Mouse (Mus musculus) midbrain, embryonic 15.5 days (tissue): ENCODE measurements around the gene Olfr1148. TPM values are rescaled to one million over a fixed set of nuclear protein-coding genes. Genes with fewer than 3 reads are reported as not detected.

Experiments used
- ATAC-seq: fragments of 200-750 bp; cut with Nextera tagmentation; replicated peaks from 2 replicates; pipeline ENCODE4 v1.8.0; 2017; ENCODE audit warnings: moderate TSS enrichment
- H3K27ac ChIP-seq: fragments of 300-500 bp; sonication (generic); 2 replicates; pipeline ENCODE4 v1.5.1; 2015; ENCODE audit warnings: mild to moderate bottlenecking, inconsistent platforms
- H3K27me3 ChIP-seq: fragments of 300-500 bp; sonication (generic); replicated peaks from 2 replicates; pipeline ENCODE4 v1.6.1; 2015; ENCODE audit warnings: inconsistent platforms
- H3K36me3 ChIP-seq: fragments of 300-500 bp; sonication (generic); replicated peaks from 2 replicates; pipeline ENCODE4 v1.6.1; 2015; ENCODE audit warnings: inconsistent platforms
- H3K4me1 ChIP-seq: fragments of 300-500 bp; sonication (generic); 2 replicates; pipeline ENCODE4 v1.6.1; 2015; ENCODE audit warnings: inconsistent platforms
- H3K4me2 ChIP-seq: fragments of 300-500 bp; sonication (generic); 2 replicates; pipeline ENCODE4 v1.6.1; 2015; ENCODE audit warnings: inconsistent platforms, mild to moderate bottlenecking, moderate library complexity
- H3K4me3 ChIP-seq: fragments of 300-500 bp; sonication (generic); 2 replicates; pipeline ENCODE4 v1.5.1; 2015; ENCODE audit warnings: mild to moderate bottlenecking, inconsistent platforms
- H3K9ac ChIP-seq: fragments of 300-500 bp; sonication (generic); 2 replicates; pipeline ENCODE4 v1.6.1; 2015; ENCODE audit warnings: mild to moderate bottlenecking, inconsistent platforms
- H3K9me3 ChIP-seq: fragments of 300-500 bp; sonication (generic); 2 replicates; pipeline ENCODE4 v1.6.1; 2016; ENCODE audit warnings: inconsistent platforms
- WGBS: fragments of 180-500 bp; shearing (Covaris S2); methylation state at CpG from one replicate; pipeline ENCODE4 v1.1.7; 2015; ENCODE audit warnings: mixed read lengths; 5-methylcytosine and 5-hydroxymethylcytosine counted together
- polyA plus RNA-seq: library from polyadenylated mRNA; unstranded; fragments of >200 nt; fragmentation: Nextera tagmentation; extraction: Ambion mirVana; gene quantifications from 2 replicates; pipeline ENCODE4 v1.2.1, GENCODE M21; 2015

Gene Olfr1148
- not detected in 2 replicates for polyA plus RNA-seq

GRCm38 (mm10) chr2:87830233-87830632 lies at the start of gene Olfr1148:
TSS of gene Olfr1148 (plus strand) at chr2:87830533.
- H3K9me3 ChIP-seq = no peaks in the 10 kb centered on the region

GRCm38 (mm10) chr2:87800292-87800691 lies 30.0 kb upstream of the Olfr1148 start, which contains the start of gene Olfr1143:
TSS of gene Olfr1143 (plus strand) at chr2:87800592.
- no peak for ATAC-seq

More at GRCm38 (mm10) chr2:87830233-87830632, at the start of gene Olfr1148:
- H3K27ac ChIP-seq = no peak within 1 kb of the TSS
- H3K4me3 ChIP-seq = no peak within 1 kb of the TSS
- no peak within 1 kb of the TSS for H3K4me2 ChIP-seq
- H3K9ac ChIP-seq = no peak within 1 kb of the TSS
- H3K4me1 ChIP-seq = no peaks in the 10 kb centered on the region
- H3K36me3 ChIP-seq = no peaks in the 10 kb centered on the region
- 94% methylated on average over 1 of the region's 1 CpGs for WGBS
- no peak for ATAC-seq
- no peaks in the 10 kb centered on the region for H3K27me3 ChIP-seq

DNA sequence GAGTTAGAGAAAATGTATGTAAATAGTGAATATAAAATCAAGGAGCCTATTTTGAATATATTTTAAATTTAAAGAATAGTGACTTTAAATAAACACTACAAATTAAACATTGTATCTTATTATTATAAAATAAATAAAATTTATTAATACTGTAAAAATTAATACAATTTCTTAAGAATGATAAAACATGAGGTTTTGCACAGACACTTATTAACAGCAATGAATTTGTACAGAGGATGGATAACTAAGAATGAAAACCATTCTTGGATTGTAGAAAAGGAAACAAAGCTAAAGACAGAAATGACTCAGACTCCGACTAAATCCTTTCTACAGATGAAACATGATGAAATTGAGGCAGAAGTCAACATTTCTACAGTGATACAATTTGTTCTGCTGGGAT lies 20.8 kb upstream of the Olfr1148 start, which contains the start of gene Olfr1145:
Gene Olfr1145, plus strand, starts transcription at position 301 of the 400 bp plus-strand sequence.
- H3K4me3 ChIP-seq = no peak within 1 kb of the TSS
- no peaks in the 10 kb centered on the region for H3K4me1 ChIP-seq
- H3K36me3 ChIP-seq = no peaks in the 10 kb centered on the region
- H3K27me3 ChIP-seq = no peaks in the 10 kb centered on the region
- H3K9me3 ChIP-seq = no peaks in the 10 kb centered on the region
- H3K9ac ChIP-seq = no peak within 1 kb of the TSS
- WGBS = 67% methylated on average over 1 of the region's 1 CpGs
- H3K4me2 ChIP-seq = no peak within 1 kb of the TSS
- no peak within 1 kb of the TSS for H3K27ac ChIP-seq
- no peak for ATAC-seq

More at GRCm38 (mm10) chr2:87800292-87800691, 30.0 kb upstream of the Olfr1148 start, which contains the start of gene Olfr1143:
- no peaks in the 10 kb centered on the region for H3K9me3 ChIP-seq
- no peak within 1 kb of the TSS for H3K4me2 ChIP-seq
- H3K4me3 ChIP-seq = no peak within 1 kb of the TSS
- no peaks in the 10 kb centered on the region for H3K27me3 ChIP-seq
- H3K36me3 ChIP-seq = no peaks in the 10 kb centered on the region
- no peak within 1 kb of the TSS for H3K27ac ChIP-seq
- no peak within 1 kb of the TSS for H3K9ac ChIP-seq
- H3K4me1 ChIP-seq = no peaks in the 10 kb centered on the region

DNA sequence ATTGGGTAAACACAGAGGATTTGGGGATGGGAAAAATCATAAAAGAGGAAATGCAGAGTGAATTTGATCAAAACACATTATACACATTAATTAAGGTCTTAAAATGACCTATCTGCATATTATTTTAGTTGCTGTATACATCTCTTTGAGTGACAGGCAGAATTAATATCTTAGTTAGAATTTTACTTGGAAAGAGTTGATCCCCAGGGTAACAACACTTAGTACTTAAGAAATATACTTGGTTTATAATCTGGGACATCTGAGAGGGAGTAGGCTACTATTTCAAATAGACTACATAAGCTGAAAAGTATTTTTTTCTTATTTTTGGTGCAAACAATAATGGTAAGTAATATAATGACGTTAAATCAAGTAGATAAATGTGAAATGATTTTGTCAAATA lies 13.4 kb downstream of the Olfr1148 start, which contains the start of gene Olfr1150-ps1:
Gene Olfr1150-ps1, plus strand, starts transcription at position 301 of the 400 bp plus-strand sequence.
- Histone ChIP-seq H3K27ac (no peak within 1 kb of the TSS), H3K27me3 (no peaks in the 10 kb centered on the region), H3K9me3 (no peaks in the 10 kb centered on the region), H3K4me3 (no peak within 1 kb of the TSS), H3K4me2 (no peak within 1 kb of the TSS), H3K9ac (no peak within 1 kb of the TSS), H3K4me1 (no peaks in the 10 kb centered on the region), H3K36me3 (no peaks in the 10 kb centered on the region)
- WGBS = 85% methylated on average over 1 of the region's 1 CpGs
- ATAC-seq = no peak

- Histone ChIP-seq H3K4me3 (no peak within 1 kb of the TSS), H3K36me3 (no peaks in the 10 kb centered on the region), H3K9ac (no peak within 1 kb of the TSS), H3K9me3 (no peaks in the 10 kb centered on the region), H3K27me3 (no peaks in the 10 kb centered on the region), H3K4me2 (no peak within 1 kb of the TSS), H3K27ac (no peak within 1 kb of the TSS), H3K4me1 (no peaks in the 10 kb centered on the region)
- no peak for ATAC-seq
- WGBS = 87% methylated on average over 1 of the region's 1 CpGs
Measured at GRCm38 (mm10) chr2:87855562-87855961, 25.2 kb downstream of the Olfr1148 start, which contains the start of gene Olfr1151. TSS of gene Olfr1151 (plus strand) at chr2:87855862.

GRCm38 (mm10) chr2:87866192-87866591 lies 35.9 kb downstream of the Olfr1148 start, which contains the start of gene Olfr1152:
TSS of gene Olfr1152 (plus strand) at chr2:87866492.
- no peaks in the 10 kb centered on the region for H3K9me3 ChIP-seq
- H3K27me3 ChIP-seq = no peaks in the 10 kb centered on the region
- H3K4me1 ChIP-seq = no peaks in the 10 kb centered on the region
- no peak within 1 kb of the TSS for H3K9ac ChIP-seq
- H3K27ac ChIP-seq = no peak within 1 kb of the TSS
- no peak for ATAC-seq
- no peaks in the 10 kb centered on the region for H3K36me3 ChIP-seq
- H3K4me2 ChIP-seq = no peak within 1 kb of the TSS
- H3K4me3 ChIP-seq = no peak within 1 kb of the TSS

Other genes starting within 250 kb of the Olfr1148 start
- gene Olfr1130, start 224.3 kb upstream of the Olfr1148 start, polyA plus RNA-seq = not detected in 2 replicates
- not detected in 2 replicates for gene Olfr1131, start 203.4 kb upstream of the Olfr1148 start, polyA plus RNA-seq
- gene Olfr1132, start 193.0 kb upstream of the Olfr1148 start, polyA plus RNA-seq = not detected in 2 replicates
- gene Olfr1133, start 183.2 kb upstream of the Olfr1148 start, polyA plus RNA-seq = not detected in 2 replicates
- gene Olfr1134, start 172.1 kb upstream of the Olfr1148 start, polyA plus RNA-seq = not detected in 2 replicates
- not detected in 2 replicates for gene Olfr1135, start 156.9 kb upstream of the Olfr1148 start, polyA plus RNA-seq
- not detected in 2 replicates for gene Olfr1136, start 136.6 kb upstream of the Olfr1148 start, polyA plus RNA-seq
- gene Olfr1137, start 117.4 kb upstream of the Olfr1148 start, polyA plus RNA-seq = not detected in 2 replicates
- not detected in 2 replicates for gene Olfr1138, start 90.6 kb upstream of the Olfr1148 start, polyA plus RNA-seq
- not detected in 2 replicates for gene Olfr1140, start 86.8 kb upstream of the Olfr1148 start, polyA plus RNA-seq
- not detected in 2 replicates for gene Olfr1141, start 76.5 kb upstream of the Olfr1148 start, polyA plus RNA-seq
- gene Olfr152, start 51.0 kb upstream of the Olfr1148 start, polyA plus RNA-seq = not detected in 2 replicates
- not detected in 2 replicates for gene Olfr1143, start 29.9 kb upstream of the Olfr1148 start, polyA plus RNA-seq
- not detected in 2 replicates for gene Olfr1145, start 20.7 kb upstream of the Olfr1148 start, polyA plus RNA-seq
- gene Olfr1150-ps1, start 13.5 kb downstream of the Olfr1148 start, polyA plus RNA-seq = not detected in 2 replicates
- not detected in 2 replicates for gene Olfr1151, start 25.3 kb downstream of the Olfr1148 start, polyA plus RNA-seq
- not detected in 2 replicates for gene Olfr1152, start 36.0 kb downstream of the Olfr1148 start, polyA plus RNA-seq
- gene Olfr1153, start 64.4 kb downstream of the Olfr1148 start, polyA plus RNA-seq = not detected in 2 replicates
- gene Olfr1154, start 74.6 kb downstream of the Olfr1148 start, polyA plus RNA-seq = not detected in 2 replicates
- not detected in 2 replicates for gene Olfr1155, start 114.6 kb downstream of the Olfr1148 start, polyA plus RNA-seq
- gene Olfr1156, start 122.6 kb downstream of the Olfr1148 start, polyA plus RNA-seq = not detected in 2 replicates
- not detected in 2 replicates for gene Olfr1157, start 137.8 kb downstream of the Olfr1148 start, polyA plus RNA-seq
- gene Olfr74, start 144.1 kb downstream of the Olfr1148 start, polyA plus RNA-seq = not detected in 2 replicates
- not detected in 2 replicates for gene Olfr1158, start 159.6 kb downstream of the Olfr1148 start, polyA plus RNA-seq
- gene Olfr1160, start 177.7 kb downstream of the Olfr1148 start, polyA plus RNA-seq = not detected in 2 replicates
- not detected in 2 replicates for gene Olfr1161, start 192.2 kb downstream of the Olfr1148 start, polyA plus RNA-seq
- gene Olfr73, start 207.2 kb downstream of the Olfr1148 start, polyA plus RNA-seq = not detected in 2 replicates
- gene Olfr1162, start 220.6 kb downstream of the Olfr1148 start, polyA plus RNA-seq = not detected in 2 replicates
- gene Olfr1163, start 241.3 kb downstream of the Olfr1148 start, polyA plus RNA-seq = not detected in 2 replicates